Mouse (Mus musculus) stomach, postnatal 0 days (tissue): ENCODE results near the gene S1pr1. TPM values are rescaled to one million over a fixed set of nuclear protein-coding genes. Genes with fewer than 3 reads are reported as not detected.
A peak's percentile ranks its signal among the peaks of the same experiment; 100 is the strongest.

Source experiments
- ATAC-seq: fragments of 200-750 bp; cut with Nextera tagmentation; 2 replicates; pipeline ENCODE4 v1.8.0; 2017; ENCODE audit not compliant: low FRiP score, low TSS enrichment
- DNase-seq: peaks from one replicate; pipeline ENCODE4 v3.0.0-alpha.2; 2016; ENCODE audit warnings: low spot score
- H3K27ac ChIP-seq: fragments of 300-500 bp; sonication (generic); replicated peaks from 2 replicates; pipeline ENCODE4 v1.5.1; 2014; ENCODE audit warnings: mild to moderate bottlenecking, control low read depth
- H3K27me3 ChIP-seq: fragments of 300-500 bp; sonication (generic); 2 replicates; pipeline ENCODE4 v1.6.1; 2014; ENCODE audit warnings: low read length; ENCODE audit not compliant: control insufficient read depth, insufficient read depth
- H3K36me3 ChIP-seq: fragments of 300-500 bp; sonication (generic); 2 replicates; pipeline ENCODE4 v1.6.1; 2014; ENCODE audit warnings: low read length, mixed read lengths; ENCODE audit not compliant: control insufficient read depth, insufficient read depth
- H3K4me1 ChIP-seq: fragments of 300-500 bp; sonication (generic); replicated peaks from 2 replicates; pipeline ENCODE4 v1.6.1; 2014; ENCODE audit warnings: antibody characterized with exemption; ENCODE audit not compliant: control insufficient read depth, insufficient read depth
- H3K4me2 ChIP-seq: fragments of 300-500 bp; sonication (generic); replicated peaks from 2 replicates; pipeline ENCODE4 v1.6.1; 2014; ENCODE audit warnings: low read depth, mild to moderate bottlenecking, control low read depth, moderate library complexity
- H3K4me3 ChIP-seq: fragments of 300-500 bp; sonication (generic); 2 replicates; pipeline ENCODE4 v1.5.1; 2014; ENCODE audit warnings: low read depth, low read length, control low read depth
- H3K9ac ChIP-seq: fragments of 300-500 bp; sonication (generic); 2 replicates; pipeline ENCODE4 v1.6.1; 2014; ENCODE audit warnings: mild to moderate bottlenecking, low read length, control low read depth, mixed read lengths
- H3K9me3 ChIP-seq: fragments of 300-500 bp; sonication (generic); 2 replicates; pipeline ENCODE4 v1.6.1; 2016; ENCODE audit warnings: low read length; ENCODE audit not compliant: control insufficient read depth
- CTCF ChIP-seq: IDR thresholded peaks from 2 replicates; pipeline ENCODE4 v1.5.1; 2016; ENCODE audit warnings: antibody characterized with exemption, low read depth, mild to moderate bottlenecking, moderate library complexity
- EP300 ChIP-seq: optimal IDR thresholded peaks from 2 replicates; pipeline ENCODE3; 2016; ENCODE audit warnings: antibody characterized with exemption
- WGBS: fragments of 180-500 bp; shearing (Covaris S2); extraction: QIAGEN DNeasy Blood & Tissue Kit; methylation state at CpG from one replicate; pipeline ENCODE4 v1.1.7; 2014; 5-methylcytosine and 5-hydroxymethylcytosine counted together
- polyA plus RNA-seq: library from polyadenylated mRNA; unstranded; fragments of >200 nt; fragmentation: Nextera tagmentation; extraction: Ambion mirVana; gene quantifications from 2 replicates; pipeline ENCODE4 v1.2.1, GENCODE M21; 2015

Gene S1pr1
- polyA plus RNA-seq, 1 experiment from 2014 or later: 6.7 TPM

DNA sequence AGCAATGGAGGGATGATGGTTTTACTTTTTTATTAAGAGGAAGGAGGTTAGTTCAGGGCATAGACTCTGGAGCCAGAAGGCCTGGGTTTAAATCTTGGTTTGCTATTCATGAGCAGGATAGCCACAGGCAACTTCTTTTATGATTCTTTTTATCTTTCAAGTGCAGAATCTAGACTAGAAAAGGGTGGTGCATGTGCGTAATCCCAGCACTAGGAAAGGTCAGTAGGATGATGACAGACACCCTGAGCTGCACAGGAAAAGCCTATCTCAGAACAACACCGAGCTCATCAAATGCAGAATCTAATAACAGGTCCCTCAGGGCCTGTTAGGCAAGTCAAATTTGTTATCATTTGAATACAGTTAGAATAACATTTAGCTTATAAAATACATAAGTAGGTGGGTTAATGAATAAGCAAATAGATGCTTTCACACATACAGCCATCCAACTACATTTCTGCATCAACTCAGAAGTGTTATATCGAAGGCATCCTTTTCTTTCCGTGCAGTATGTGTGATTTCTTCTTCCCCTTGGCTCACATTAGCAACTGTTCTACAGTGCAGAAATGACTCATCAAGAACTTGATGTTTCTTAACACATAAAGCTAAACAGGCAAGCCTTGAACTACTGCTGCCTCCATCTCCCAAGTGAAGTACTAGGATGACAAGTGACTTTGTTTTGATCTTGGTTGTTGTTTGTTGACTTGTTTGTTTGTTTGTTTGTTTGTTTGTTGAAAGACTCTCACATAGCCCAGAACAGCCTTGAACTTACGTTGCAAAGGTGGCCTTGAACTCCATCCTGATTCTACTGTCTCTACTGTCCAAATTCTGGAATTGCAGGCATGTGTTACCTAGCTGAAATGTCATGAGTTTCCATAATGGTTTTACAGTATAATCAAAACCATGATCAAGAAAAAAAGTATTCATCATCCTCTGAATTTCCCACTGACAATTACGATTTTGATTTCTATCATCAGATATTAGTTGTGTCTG lies 39.0 kb downstream of the S1pr1 start:
- Histone ChIP-seq H3K36me3 (no peaks in the 10 kb centered on the region), H3K9me3 (no peaks in the 10 kb centered on the region), H3K4me3 (no peak overlapping the region), H3K27ac (no peak overlapping the region), H3K4me2 (no peak overlapping the region), H3K9ac (no peak overlapping the region), H3K27me3 (no peaks in the 10 kb centered on the region), H3K4me1 (no peaks in the 10 kb centered on the region)
- TF ChIP-seq EP300 (no peak), CTCF (0 out of 2 replicates have a peak, but pooled peaks have one; percentile 5)
- WGBS: 85% methylated on average over 6 of the region's 6 CpGs
- no peak for DNase-seq
- ATAC-seq: no peak

DNA sequence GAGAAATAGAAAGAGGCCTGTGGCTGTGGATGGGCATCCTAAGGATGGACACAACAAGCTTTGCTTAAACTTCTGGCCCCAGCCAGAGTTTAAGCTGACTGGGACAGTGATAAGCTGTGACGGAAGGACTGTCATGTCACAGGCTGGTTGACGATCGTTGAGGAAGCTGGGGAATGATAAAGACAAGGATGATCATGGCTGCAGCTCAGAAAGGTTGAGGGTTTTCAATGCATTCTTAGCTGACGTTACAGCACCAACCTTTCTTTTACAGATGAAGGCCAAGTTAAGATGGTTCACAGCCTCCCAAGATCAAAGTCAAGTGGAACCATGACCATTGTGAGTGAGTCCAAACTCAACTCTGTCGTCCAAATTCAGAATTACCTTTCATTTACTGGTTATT lies 40.2 kb downstream of the S1pr1 start:
- no peak for ATAC-seq
- Histone ChIP-seq H3K4me2 (no peak overlapping the region), H3K27ac (no peak overlapping the region), H3K4me1 (no peaks in the 10 kb centered on the region), H3K36me3 (no peaks in the 10 kb centered on the region), H3K9me3 (no peaks in the 10 kb centered on the region), H3K4me3 (no peak overlapping the region), H3K9ac (no peak overlapping the region), H3K27me3 (no peaks in the 10 kb centered on the region)
- no peak for DNase-seq
- no peak for TF ChIP-seq CTCF
- no peak for TF ChIP-seq EP300
- 87% methylated on average over 5 of the region's 5 CpGs for WGBS

DNA sequence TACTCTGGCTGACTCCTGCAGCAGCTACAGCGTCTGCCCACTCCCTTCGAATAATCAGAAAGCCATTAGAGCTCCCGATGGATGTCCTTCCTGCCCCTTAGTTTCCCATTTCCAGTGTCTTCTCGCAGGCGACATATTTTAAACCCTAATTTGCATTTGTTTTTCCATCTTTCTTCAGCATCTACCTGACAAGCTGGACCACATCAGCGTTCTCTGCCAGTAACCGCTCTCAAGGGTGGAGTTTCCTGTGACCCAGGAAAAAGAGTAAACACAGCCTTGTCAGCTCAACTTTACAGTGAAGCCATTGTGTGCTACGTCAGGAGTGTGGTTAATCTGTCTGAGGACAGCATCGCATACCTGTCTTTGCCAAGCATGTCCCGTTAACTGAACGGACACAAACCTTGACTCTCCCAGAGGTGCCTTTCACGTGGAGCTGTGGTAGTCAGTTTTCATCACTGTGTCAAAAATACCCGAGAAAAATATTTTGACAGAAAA lies 41.2 kb downstream of the S1pr1 start:
- H3K4me2 ChIP-seq: 0 out of 2 replicates have a peak overlapping the region, but pooled peaks have one; percentile 8
- WGBS: 21% methylated on average over 13 of the region's 13 CpGs
- no peak for DNase-seq
- ATAC-seq: no peak
- no peaks in the 10 kb centered on the region for H3K27me3 ChIP-seq
- no peak overlapping the region for H3K4me3 ChIP-seq
- no peaks in the 10 kb centered on the region for H3K4me1 ChIP-seq
- no peaks in the 10 kb centered on the region for H3K9me3 ChIP-seq
- H3K9ac ChIP-seq: no peak overlapping the region
- H3K36me3 ChIP-seq: no peaks in the 10 kb centered on the region
- TF ChIP-seq EP300 (no peak), CTCF (no peak)
- no peak overlapping the region for H3K27ac ChIP-seq

DNA sequence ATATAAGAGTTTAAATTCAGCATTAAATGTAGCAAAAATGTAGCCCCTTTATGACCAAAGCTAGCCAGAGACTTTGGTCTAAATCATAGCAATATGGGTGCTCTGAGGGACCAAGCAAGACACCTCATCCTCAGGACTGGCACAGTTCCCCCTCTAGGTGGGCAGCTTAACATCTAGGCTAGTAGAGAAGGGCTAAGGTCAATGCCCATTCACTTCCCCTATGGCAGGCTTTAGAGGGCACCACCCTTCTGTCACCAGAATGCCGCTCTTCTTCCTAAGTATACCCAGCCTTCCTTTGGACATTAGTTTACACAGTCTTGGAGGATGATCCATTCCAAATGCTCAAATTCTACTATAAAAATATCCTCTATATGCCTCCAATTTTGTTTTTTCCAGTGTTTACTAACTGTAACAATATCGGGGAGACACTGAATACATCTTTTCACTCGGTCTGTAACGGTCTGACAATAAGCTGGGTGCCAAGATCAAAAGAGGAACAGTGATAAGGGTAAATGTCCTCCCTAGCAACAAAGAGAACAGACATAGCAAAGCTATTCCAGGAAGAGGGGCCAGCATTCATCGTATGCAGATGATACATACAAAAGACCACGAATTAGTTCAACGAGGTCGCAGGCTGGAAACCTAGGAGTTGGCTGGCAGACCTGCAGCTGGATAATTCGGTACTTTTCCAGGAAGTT lies 41.8 kb downstream of the S1pr1 start:
- no peaks in the 10 kb centered on the region for H3K36me3 ChIP-seq
- no peak for ATAC-seq
- no peak for DNase-seq
- H3K4me1 ChIP-seq: no peaks in the 10 kb centered on the region
- 0 out of 2 replicates have a peak overlapping the region, but pooled peaks have one; percentile 8 for H3K4me2 ChIP-seq
- H3K27ac ChIP-seq: no peak overlapping the region
- no peaks in the 10 kb centered on the region for H3K27me3 ChIP-seq
- no peaks in the 10 kb centered on the region for H3K9me3 ChIP-seq
- no peak for TF ChIP-seq EP300
- no peak for TF ChIP-seq CTCF
- H3K4me3 ChIP-seq: no peak overlapping the region
- H3K9ac ChIP-seq: no peak overlapping the region
- WGBS: 38% methylated on average over 9 of the region's 9 CpGs

DNA sequence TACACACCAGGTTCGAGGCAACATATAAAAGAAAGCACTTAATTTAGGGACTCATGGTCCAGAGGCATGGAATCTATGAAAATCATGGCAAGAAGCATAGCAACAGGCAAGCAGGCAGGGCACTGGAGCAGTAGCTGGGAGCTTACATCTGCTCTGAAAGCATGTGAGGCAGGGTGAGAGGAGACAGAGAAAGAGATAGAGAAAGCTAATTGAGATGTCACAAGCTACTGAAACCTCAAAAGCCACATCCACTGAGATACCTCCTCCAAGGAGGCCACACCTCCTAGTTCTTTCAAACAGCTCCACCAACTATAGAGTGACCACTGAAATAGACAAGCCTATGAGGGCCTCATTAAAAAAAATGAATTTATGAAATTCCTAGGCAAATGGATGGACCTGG lies 45.6 kb downstream of the S1pr1 start:
- H3K27ac ChIP-seq: no peak overlapping the region
- no peaks in the 10 kb centered on the region for H3K9me3 ChIP-seq
- WGBS: 82% methylated on average over 1 of the region's 1 CpGs
- no peaks in the 10 kb centered on the region for H3K36me3 ChIP-seq
- DNase-seq (no peak), ATAC-seq (no peak)
- no peaks in the 10 kb centered on the region for H3K27me3 ChIP-seq
- H3K9ac ChIP-seq: no peak overlapping the region
- no peak for TF ChIP-seq EP300
- TF ChIP-seq CTCF: no peak
- H3K4me3 ChIP-seq: no peak overlapping the region
- no peak overlapping the region for H3K4me2 ChIP-seq
- no peaks in the 10 kb centered on the region for H3K4me1 ChIP-seq

DNA sequence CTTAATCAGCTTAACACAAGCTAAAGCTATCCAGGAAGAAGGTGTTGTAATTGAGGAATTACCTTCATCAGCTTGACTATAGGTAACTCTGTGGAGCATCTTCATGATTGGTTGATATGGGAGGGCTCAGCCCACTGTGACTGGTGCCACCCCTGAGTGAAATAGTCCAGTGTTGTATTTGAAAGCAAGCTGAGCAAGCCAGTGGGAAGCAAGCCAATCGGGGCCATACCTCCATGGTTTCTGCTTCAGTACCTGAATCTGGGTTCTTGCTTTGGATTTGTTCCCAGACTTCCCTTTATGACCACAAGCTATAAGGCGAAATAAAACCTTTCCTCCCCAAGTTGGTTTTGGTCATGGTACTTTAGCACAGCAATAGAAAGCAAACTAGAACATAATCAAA lies 47.7 kb downstream of the S1pr1 start:
- Histone ChIP-seq H3K4me3 (no peak overlapping the region), H3K4me2 (no peak overlapping the region), H3K36me3 (no peaks in the 10 kb centered on the region), H3K9me3 (no peaks in the 10 kb centered on the region), H3K9ac (no peak overlapping the region), H3K27ac (no peak overlapping the region), H3K27me3 (no peaks in the 10 kb centered on the region), H3K4me1 (no peaks in the 10 kb centered on the region)
- no peak for DNase-seq
- no peak for ATAC-seq
- WGBS: 77% methylated on average over 2 of the region's 2 CpGs
- TF ChIP-seq CTCF: no peak
- TF ChIP-seq EP300: no peak
